Mouse (Mus musculus) brain, embryonic 14.5 days (tissue): ENCODE results near the gene Thsd1. TPM values are rescaled to one million over a fixed set of nuclear protein-coding genes. Genes with fewer than 3 reads are reported as not detected.

Experiments
- DNase-seq: peaks from one replicate; pipeline ENCODE4 v3.0.0-alpha.2; 2011; ENCODE audit warnings: low read depth
- CTCF ChIP-seq: fragments of 200-500 bp; IDR thresholded peaks from 2 replicates; pipeline ENCODE4 v1.5.1; 2012; ENCODE audit warnings: inconsistent platforms, mild to moderate bottlenecking, moderate library complexity, borderline replicate concordance; ENCODE audit not compliant: insufficient read depth, insufficient read length; ENCODE audit errors: extremely low read depth
- POLR2A ChIP-seq: fragments of 200-500 bp; IDR thresholded peaks from 2 replicates; pipeline ENCODE4 v1.6.1; 2012; ENCODE audit warnings: mild to moderate bottlenecking, inconsistent platforms, borderline replicate concordance; ENCODE audit not compliant: poor library complexity, insufficient read depth, insufficient read length, severe bottlenecking; ENCODE audit errors: extremely low read depth
- polyA plus RNA-seq: library from polyadenylated mRNA; depleted of rRNA; stranded (reverse); fragments of >200 nt; gene quantifications from 2 replicates; pipeline ENCODE4 v1.2.3, GENCODE M21; 2012; rRNA removed

The Thsd1 gene
- polyA plus RNA-seq, result 7.3 and 8.8 TPM in 2 replicates

GRCm38 (mm10) chr8:22227061-22227877 lies at the start of gene Thsd1:
Thsd1 (plus strand) TSS chr8:22227313.
- DNase-seq, result peak; percentile 46
- TF ChIP-seq CTCF (no peak), POLR2A (no peak)

GRCm38 (mm10) chr8:22184884-22185283 lies 42.2 kb upstream of the Thsd1 start:
- TF ChIP-seq POLR2A, result no peak
- TF ChIP-seq CTCF, result no peak
- peak; percentile 76 for DNase-seq

GRCm38 (mm10) chr8:22185431-22186397 lies 41.4 kb upstream of the Thsd1 start, which contains the start of gene Ckap2:
Ckap2 (minus strand) TSS chr8:22185819.
- peak; percentile 97 for DNase-seq
- TF ChIP-seq CTCF (no peak), POLR2A (no peak)

GRCm38 (mm10) chr8:22192660-22193431 lies 34.3 kb upstream of the Thsd1 start, which contains the start of gene Vps36:
Vps36 (plus strand) TSS chr8:22192809.
- DNase-seq, result peak; percentile 93
- TF ChIP-seq POLR2A, result peak; percentile 85
- peak; percentile 99 for TF ChIP-seq CTCF

- DNase-seq, result no peak
- TF ChIP-seq CTCF, result no peak
- TF ChIP-seq POLR2A, result no peak
These were observed 33.6 kb upstream of the Thsd1 start for GRCm38 (mm10) chr8:22193432-22194010.

GRCm38 (mm10) chr8:22197914-22198313 lies 29.2 kb upstream of the Thsd1 start:
- TF ChIP-seq CTCF, result no peak
- TF ChIP-seq POLR2A, result no peak
- no peak for DNase-seq

GRCm38 (mm10) chr8:22199481-22199880 lies 27.6 kb upstream of the Thsd1 start:
- TF ChIP-seq CTCF (no peak; the same call in 1 of the 2 replicates), POLR2A (no peak)
- no peak for DNase-seq

- DNase-seq, result no peak
- TF ChIP-seq POLR2A (no peak), CTCF (no peak)
These were observed 19.6 kb upstream of the Thsd1 start for GRCm38 (mm10) chr8:22207535-22207934.

GRCm38 (mm10) chr8:22209012-22209411 lies 18.1 kb upstream of the Thsd1 start:
- no peak for TF ChIP-seq POLR2A
- TF ChIP-seq CTCF, result no peak
- peak; percentile 4 for DNase-seq

- DNase-seq, result no peak
- no peak for TF ChIP-seq CTCF
- TF ChIP-seq POLR2A, result no peak
These were observed 12.3 kb upstream of the Thsd1 start for GRCm38 (mm10) chr8:22214826-22215225.
